Mouse (Mus musculus): ENCODE results near the gene Rgcc. TPM values are rescaled to one million over a fixed set of nuclear protein-coding genes. Genes with fewer than 3 reads are reported as not detected.

Rgcc gene
- total RNA-seq, 2 experiments from 2014 or later, result 72.3 to 97.8 TPM

GRCm38 (mm10) chr14:79303150-79303549 is 1.7 kb upstream of the Rgcc start:
- DNase-seq (ENCODE audit: low spot score in 2 of 2), result no peak

GRCm38 (mm10) chr14:79300641-79301350 is 649 bp downstream of the Rgcc start:
- DNase-seq (ENCODE audit: low spot score in 2 of 2), result no peak

- no peak for DNase-seq (ENCODE audit: low spot score in 2 of 2)
These were observed 1.6 kb downstream of the Rgcc start for GRCm38 (mm10) chr14:79299796-79300195.

- no peak for DNase-seq (ENCODE audit: low spot score in 2 of 2)
These were observed 2.2 kb downstream of the Rgcc start for GRCm38 (mm10) chr14:79299230-79299629.

- no peak for DNase-seq (ENCODE audit: low spot score in 2 of 2)
These were observed 3.0 kb downstream of the Rgcc start for GRCm38 (mm10) chr14:79298314-79298992.

- no peak for DNase-seq (ENCODE audit: low spot score in 2 of 2)
These were observed 4.6 kb downstream of the Rgcc start for GRCm38 (mm10) chr14:79296836-79297235.

GRCm38 (mm10) chr14:79296201-79296600 is 5.2 kb downstream of the Rgcc start:
- no peak for DNase-seq (ENCODE audit: low spot score in 2 of 2)

GRCm38 (mm10) chr14:79295579-79295978 is 5.9 kb downstream of the Rgcc start:
- no peak for DNase-seq (ENCODE audit: low spot score in 2 of 2)

- DNase-seq (ENCODE audit: low spot score in 2 of 2), result no peak
These were observed 6.5 kb downstream of the Rgcc start for GRCm38 (mm10) chr14:79294950-79295349.

- DNase-seq (ENCODE audit: low spot score in 2 of 2), result no peak
These were observed 7.2 kb downstream of the Rgcc start for GRCm38 (mm10) chr14:79294051-79294814.

- no peak for DNase-seq (ENCODE audit: low spot score in 2 of 2)
These were observed 8.2 kb downstream of the Rgcc start for GRCm38 (mm10) chr14:79293119-79293780.

GRCm38 (mm10) chr14:79291629-79292028 is 9.8 kb downstream of the Rgcc start:
- DNase-seq (ENCODE audit: low spot score in 2 of 2), result no peak

GRCm38 (mm10) chr14:79290683-79291425 is 10.6 kb downstream of the Rgcc start:
- no peak for DNase-seq (ENCODE audit: low spot score in 2 of 2)

- no peak for DNase-seq (ENCODE audit: low spot score in 2 of 2)
These were observed 11.5 kb downstream of the Rgcc start for GRCm38 (mm10) chr14:79289909-79290308.

GRCm38 (mm10) chr14:79288280-79288679 is 13.2 kb downstream of the Rgcc start:
- DNase-seq (ENCODE audit: low spot score in 2 of 2), result no peak

- no peak for DNase-seq (ENCODE audit: low spot score in 2 of 2)
These were observed 14.1 kb downstream of the Rgcc start for GRCm38 (mm10) chr14:79287251-79287863.

GRCm38 (mm10) chr14:79285549-79285948 is 15.9 kb downstream of the Rgcc start:
- DNase-seq (ENCODE audit: low spot score in 2 of 2), result no peak

- no peak for DNase-seq (ENCODE audit: low spot score in 2 of 2)
These were observed 16.8 kb downstream of the Rgcc start for GRCm38 (mm10) chr14:79284616-79285015.

GRCm38 (mm10) chr14:79283952-79284351 is 17.5 kb downstream of the Rgcc start:
- no peak for DNase-seq (ENCODE audit: low spot score in 2 of 2)

- no peak for DNase-seq (ENCODE audit: low spot score in 2 of 2)
These were observed 19.4 kb downstream of the Rgcc start for GRCm38 (mm10) chr14:79281894-79282553.
